Mouse (Mus musculus): ENCODE results near the gene Tra2a. TPM values are rescaled to one million over a fixed set of nuclear protein-coding genes. Genes with fewer than 3 reads are reported as not detected.
A peak's percentile ranks its signal among the peaks of the same experiment; 100 is the strongest.
"Not testable (repeated sequence)": the region's sequence is repeated elsewhere in the genome, so short reads cannot be mapped to it uniquely, and the experiment has no call there.

Tra2a gene
- polyA plus RNA-seq (2012; rRNA removed) = 86.7 and 120 TPM in 2 replicates

- DNase-seq (ENCODE audit: low spot score) = peak; percentile 92
Measured at GRCm38 (mm10) chr6:49263847-49264243, at the start of gene Tra2a. Gene Tra2a (minus strand): TSS chr6:49264033.

GRCm38 (mm10) chr6:49298286-49298685 lies 34.5 kb upstream of the Tra2a start:
- DNase-seq (ENCODE audit: low spot score) = no peak

GRCm38 (mm10) chr6:49282122-49282521 lies 18.3 kb upstream of the Tra2a start:
- no peak for DNase-seq (ENCODE audit: low spot score)

GRCm38 (mm10) chr6:49280942-49281341 lies 17.1 kb upstream of the Tra2a start:
- DNase-seq (ENCODE audit: low spot score) = no peak

GRCm38 (mm10) chr6:49275296-49275695 lies 11.5 kb upstream of the Tra2a start:
- DNase-seq (ENCODE audit: low spot score) = no peak

DNA sequence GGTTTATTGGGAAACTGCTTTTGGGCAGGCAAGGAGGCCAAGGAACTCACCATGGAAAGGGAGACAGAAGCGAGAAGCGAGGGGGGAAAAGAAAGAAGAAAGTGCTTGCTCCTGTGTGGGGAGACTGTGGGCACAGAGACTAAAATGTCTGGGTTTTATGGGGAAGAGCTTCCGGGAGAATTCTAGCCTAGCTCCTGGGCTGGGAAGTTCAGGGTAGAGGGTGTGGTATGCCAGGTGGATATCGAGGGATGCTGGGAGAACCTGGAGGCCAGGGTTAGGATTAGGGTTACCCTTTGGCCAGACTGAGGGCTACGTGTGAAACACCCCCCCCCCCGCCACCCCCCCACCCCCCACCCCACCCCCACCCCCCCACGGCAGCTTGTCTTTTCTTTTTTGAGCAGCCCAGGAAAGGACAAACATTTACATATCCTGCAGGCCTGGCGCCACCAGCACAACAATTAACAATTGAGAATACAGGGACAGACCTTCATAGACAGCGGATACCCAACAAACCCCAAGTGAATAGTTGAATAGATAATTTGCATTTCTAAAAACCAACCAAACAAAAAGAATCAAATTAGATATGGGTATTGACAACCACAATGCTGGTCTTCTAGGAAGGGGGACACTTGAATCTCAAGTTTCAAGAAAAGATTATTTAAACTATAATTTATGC lies 10.7 kb upstream of the Tra2a start:
- DNase-seq (ENCODE audit: low spot score) = no peak

DNA sequence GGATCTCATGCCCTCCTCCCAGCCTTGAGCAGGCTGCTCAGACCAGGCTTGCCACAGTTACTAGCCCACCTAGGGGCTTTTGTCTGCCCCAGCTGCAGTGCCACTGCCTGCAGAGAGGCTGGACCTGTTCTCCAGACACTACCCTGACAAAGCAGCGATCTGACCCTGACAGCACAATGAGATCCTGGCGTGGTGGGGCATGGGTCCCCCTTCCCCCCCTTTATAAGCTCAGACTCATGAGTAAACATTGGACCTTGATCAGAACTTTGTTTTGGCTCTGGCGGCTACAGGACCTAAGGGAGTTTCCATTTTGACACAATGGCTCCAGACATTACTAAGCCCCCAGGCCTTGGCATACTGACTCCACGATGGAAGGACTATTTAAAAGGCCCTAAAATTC lies 10.1 kb upstream of the Tra2a start:
- DNase-seq (ENCODE audit: low spot score) = no peak

DNA sequence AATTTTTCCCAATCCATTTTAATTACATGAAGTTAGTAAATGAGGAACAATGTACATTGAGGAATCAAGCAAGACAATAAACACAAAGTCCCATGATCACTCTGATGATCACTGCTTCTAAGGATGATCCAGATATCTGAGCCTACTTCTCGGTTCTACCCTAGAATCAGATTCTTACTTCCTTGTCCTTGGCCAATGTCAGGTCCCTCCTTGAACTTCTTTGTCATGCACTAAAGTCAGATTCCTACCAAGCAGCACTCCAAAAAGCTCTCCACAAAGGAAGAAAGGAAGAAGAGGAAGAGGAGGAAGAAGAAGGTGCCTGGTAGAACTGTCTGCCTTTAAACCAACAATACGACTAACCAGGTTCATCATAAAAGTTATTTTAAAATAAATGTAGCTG lies 9.0 kb upstream of the Tra2a start:
- DNase-seq (ENCODE audit: low spot score) = no peak

- no peak for DNase-seq (ENCODE audit: low spot score)
Measured at GRCm38 (mm10) chr6:49271815-49272214, 8.0 kb upstream of the Tra2a start.

DNA sequence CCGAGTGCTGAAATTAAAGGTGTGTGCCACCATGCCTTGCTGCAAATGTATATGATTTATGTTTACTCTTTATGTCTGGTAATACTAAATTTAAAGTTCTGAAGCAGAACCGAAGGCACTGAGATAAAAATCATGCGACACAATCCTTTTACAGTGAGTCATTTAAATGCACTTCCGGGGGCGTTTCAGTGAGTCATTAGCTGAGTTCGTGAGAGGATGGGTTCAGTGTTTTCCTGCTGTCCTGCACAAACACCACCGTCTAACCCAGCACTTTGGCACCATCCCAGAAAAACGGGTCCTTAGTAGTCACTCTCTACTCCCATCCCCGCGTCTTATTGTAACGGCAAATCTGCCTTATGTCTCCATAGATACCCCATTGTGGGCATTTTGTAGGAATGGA lies 6.1 kb upstream of the Tra2a start:
- no peak for DNase-seq (ENCODE audit: low spot score)

DNA sequence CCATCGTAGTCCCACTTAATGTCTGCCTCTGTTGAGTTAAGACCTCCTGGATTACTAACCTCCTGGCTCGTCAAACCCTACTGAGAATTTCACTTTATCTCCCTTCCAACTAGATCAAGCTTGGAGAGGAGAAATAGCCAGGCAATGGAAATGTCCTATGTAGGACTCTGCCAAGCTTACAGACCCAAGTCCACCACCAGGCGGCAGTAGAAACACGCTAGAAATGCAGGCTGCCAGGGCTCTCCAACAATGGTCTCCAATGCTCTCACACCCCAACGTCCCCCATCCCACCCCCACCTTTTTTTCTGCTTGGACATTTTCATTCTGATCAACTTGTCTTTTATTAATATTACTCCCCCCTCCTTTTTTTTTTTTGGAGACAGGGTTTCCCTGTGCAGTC lies 5.4 kb upstream of the Tra2a start:
- peak; percentile 44 for DNase-seq (ENCODE audit: low spot score)

GRCm38 (mm10) chr6:49267686-49268085 lies 3.9 kb upstream of the Tra2a start:
- no peak for DNase-seq (ENCODE audit: low spot score)

DNA sequence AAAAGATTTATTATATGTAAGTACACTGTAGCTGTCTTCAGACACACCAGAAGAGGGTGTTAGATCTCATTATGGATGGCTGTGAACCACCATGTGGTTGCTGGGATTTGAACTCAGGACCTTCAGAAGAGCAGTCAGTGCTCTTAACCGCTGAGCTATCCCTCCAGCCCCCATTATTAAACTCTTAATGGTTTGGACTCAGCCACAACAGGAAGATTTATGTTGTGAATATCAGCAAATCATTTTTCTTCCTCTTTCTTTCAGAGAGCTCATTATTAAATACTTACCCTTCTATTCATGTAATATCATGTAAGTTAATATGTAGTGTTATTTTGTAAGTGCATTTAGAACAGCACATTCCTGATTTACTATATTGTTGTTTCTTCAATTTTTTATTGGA lies 1.4 kb upstream of the Tra2a start:
- not testable (repeated sequence) for DNase-seq (ENCODE audit: low spot score)

GRCm38 (mm10) chr6:49264446-49264845 lies 613 bp upstream of the Tra2a start:
- not testable (repeated sequence) for DNase-seq (ENCODE audit: low spot score)

DNA sequence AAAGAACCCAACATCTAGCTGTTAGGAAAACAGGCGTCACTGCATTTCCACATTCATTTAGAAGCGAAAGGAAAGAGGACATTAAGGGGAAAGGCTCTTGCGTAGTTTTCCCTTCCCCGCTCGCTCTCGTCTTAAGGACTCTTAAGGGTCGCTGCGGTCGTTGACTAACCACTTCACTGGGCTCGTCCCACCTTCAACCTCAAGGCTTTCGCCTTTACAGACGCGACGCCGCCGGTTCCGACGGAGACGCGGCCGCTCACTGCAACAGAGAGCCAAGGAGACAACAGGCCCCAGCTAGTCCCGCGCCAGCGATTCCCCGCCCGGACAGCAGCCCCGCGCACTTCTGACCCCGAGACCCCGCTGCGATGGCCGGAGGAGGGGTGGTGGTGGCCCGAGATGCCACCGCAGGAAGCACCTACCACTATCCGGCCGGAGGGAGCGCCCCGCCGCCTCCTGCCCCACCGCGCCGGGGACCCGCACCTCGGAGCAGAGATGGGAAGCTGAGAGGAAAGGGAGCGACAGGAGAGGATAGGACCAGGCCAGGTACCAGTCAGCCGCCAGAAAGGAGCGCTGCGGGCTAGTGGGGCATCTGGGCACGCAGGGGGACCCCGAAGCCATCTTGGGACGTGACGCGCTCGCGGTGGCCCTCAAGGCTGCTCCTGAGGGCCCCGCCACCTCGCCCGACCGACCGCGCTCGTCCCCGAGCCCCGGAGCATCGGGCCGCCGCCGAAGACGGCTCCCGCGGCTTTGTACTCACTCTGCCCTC lies 569 bp downstream of the Tra2a start:
- peak; percentile 59 for DNase-seq (ENCODE audit: low spot score)

- no peak for DNase-seq (ENCODE audit: low spot score)
Measured at GRCm38 (mm10) chr6:49262421-49262820, 1.4 kb downstream of the Tra2a start.

DNA sequence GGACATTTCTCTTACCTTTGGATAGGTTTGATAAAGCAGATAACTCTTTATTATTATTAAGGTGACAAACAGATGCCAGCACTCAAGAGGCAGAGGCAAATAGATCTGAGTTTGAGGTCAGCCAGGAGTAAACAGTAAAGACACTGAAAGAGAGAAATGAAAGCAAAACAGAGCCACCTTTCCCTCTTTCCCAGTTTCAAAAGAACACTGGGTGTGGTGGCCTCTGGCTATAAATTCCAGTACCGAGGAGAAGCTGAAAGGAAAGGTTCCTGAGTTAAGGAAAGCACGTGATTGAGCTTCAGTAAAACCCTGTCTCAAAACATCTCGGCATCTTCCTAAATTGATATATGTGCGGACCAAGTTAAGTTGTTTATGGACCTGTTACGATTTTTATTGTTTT lies 4.1 kb downstream of the Tra2a start:
- DNase-seq (ENCODE audit: low spot score) = no peak

DNA sequence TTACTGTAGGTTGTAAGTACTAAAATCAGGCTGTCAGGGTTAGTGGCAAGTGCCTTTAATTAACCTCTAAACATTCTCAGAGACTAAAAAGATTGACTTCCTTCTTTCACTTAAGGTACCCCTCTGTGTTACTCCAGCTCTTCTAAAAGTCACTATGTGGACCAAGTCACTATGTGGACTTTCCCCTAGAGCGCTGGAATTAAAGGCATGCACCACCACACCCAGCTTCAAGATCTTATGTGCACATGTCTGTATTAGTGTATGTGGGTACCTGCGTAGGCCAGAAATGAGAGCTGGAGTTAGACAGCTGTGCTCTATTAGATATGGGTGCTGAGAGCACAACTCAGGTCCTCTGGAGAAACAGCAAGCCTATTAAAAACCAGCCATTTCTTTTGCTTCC lies 6.0 kb downstream of the Tra2a start:
- no peak for DNase-seq (ENCODE audit: low spot score)

GRCm38 (mm10) chr6:49252207-49252606 lies 11.6 kb downstream of the Tra2a start:
- no peak for DNase-seq (ENCODE audit: low spot score)

DNA sequence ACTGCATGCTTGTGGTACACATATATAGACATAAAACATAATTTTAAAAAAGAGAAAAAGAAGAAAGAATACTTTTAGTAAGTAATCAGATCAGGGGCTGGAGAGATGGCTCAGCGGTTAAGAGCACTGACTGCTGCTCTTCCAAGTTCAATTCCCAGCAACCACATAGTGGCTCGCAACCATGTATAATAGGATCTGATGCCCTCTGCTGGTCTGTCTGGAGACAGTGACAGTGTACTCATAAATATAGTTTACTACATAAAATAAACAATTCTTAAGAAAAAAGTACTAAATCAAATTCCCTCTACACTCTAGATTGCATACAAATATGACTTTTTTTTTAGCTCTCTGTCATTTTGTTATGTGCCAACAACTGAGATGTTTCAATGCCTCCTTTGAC lies 12.6 kb downstream of the Tra2a start:
- DNase-seq (ENCODE audit: low spot score) = no peak

- DNase-seq (ENCODE audit: low spot score) = no peak
Measured at GRCm38 (mm10) chr6:49247246-49247645, 16.6 kb downstream of the Tra2a start.

DNA sequence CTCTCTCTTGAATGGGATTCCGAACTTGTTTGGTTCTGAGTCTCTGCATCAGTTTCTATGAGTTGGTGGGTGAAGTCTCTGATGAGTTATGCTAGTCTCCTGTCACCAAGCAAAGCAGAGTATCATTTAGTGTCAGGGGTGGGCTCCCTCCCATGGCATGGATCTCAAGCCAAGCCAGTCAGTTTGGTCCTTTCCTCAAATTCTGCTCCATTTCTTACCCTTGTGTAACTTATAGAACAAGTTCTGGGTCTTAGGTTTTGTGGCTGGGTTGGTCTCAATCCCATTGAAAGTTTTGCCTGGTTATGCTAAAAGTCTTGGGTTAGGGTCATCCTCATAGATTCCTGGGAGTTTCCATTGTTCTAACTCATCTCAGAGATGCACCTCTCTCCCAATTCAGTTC lies 21.5 kb downstream of the Tra2a start:
- no peak for DNase-seq (ENCODE audit: low spot score)

DNA sequence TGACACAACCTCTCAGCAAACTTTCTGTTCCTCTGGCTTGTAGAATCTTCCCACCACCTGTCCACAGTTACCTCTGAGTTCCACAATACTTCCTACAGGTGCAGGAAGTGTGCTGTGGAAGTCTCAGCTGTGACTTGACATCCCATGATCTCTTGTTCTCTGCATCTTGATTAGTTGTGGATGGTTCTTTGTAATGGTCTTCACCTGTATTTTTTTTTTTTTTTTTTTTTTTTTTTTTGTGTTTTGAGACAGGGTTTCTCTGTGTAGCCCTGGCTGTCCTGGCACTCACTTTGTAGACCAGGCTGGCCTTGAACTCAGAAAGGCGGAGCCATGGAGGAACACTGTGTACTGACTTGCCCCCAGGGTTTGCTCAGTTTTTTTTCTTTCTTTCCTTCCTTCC lies 22.3 kb downstream of the Tra2a start:
- DNase-seq (ENCODE audit: low spot score) = no peak

All from urinary bladder, adult 2 months (tissue).